Mouse (Mus musculus) midbrain, embryonic 11.5 days (tissue): ENCODE data around the gene Eng. TPM values are rescaled to one million over a fixed set of nuclear protein-coding genes. Genes with fewer than 3 reads are reported as not detected.

Experiments
- ATAC-seq: fragments of 200-750 bp; cut with Nextera tagmentation; 2 replicates; pipeline ENCODE4 v1.8.0; 2017; ENCODE audit warnings: moderate TSS enrichment, moderate library complexity; ENCODE audit not compliant: low FRiP score
- DNase-seq: peaks from one replicate; pipeline ENCODE4 v3.0.0; 2015; ENCODE audit warnings: low spot score; ENCODE audit errors: missing footprints
- H3K27ac ChIP-seq: fragments of 300-500 bp; sonication (generic); 2 replicates; pipeline ENCODE4 v1.5.1; 2014; ENCODE audit warnings: low read depth, low read length
- H3K27me3 ChIP-seq: fragments of 300-500 bp; sonication (generic); 2 replicates; pipeline ENCODE4 v1.6.1; 2014; ENCODE audit warnings: mild to moderate bottlenecking, low read length, moderate library complexity, mixed read lengths; ENCODE audit not compliant: control insufficient read depth, insufficient read depth
- H3K36me3 ChIP-seq: fragments of 300-500 bp; sonication (generic); 2 replicates; pipeline ENCODE4 v1.6.1; 2014; ENCODE audit warnings: mild to moderate bottlenecking, low read length, moderate library complexity, mixed read lengths; ENCODE audit not compliant: control insufficient read depth, insufficient read depth
- H3K4me1 ChIP-seq: fragments of 300-500 bp; sonication (generic); 2 replicates; pipeline ENCODE4 v1.6.1; 2014; ENCODE audit warnings: low read length; ENCODE audit not compliant: control insufficient read depth, insufficient read depth
- H3K4me2 ChIP-seq: fragments of 300-500 bp; sonication (generic); 2 replicates; pipeline ENCODE4 v1.6.1; 2014; ENCODE audit warnings: mild to moderate bottlenecking, moderate library complexity
- H3K4me3 ChIP-seq: fragments of 300-500 bp; sonication (generic); 2 replicates; pipeline ENCODE4 v1.5.1; 2014; ENCODE audit warnings: low read depth, low read length
- H3K9ac ChIP-seq: fragments of 300-500 bp; sonication (generic); 2 replicates; pipeline ENCODE4 v1.6.1; 2014; ENCODE audit warnings: low read length
- H3K9me3 ChIP-seq: fragments of 300-500 bp; sonication (generic); 2 replicates; pipeline ENCODE4 v1.6.1; 2016; ENCODE audit warnings: low read length; ENCODE audit not compliant: control insufficient read depth
- WGBS: fragments of 180-500 bp; shearing (Covaris S2); extraction: QIAGEN DNeasy Blood & Tissue Kit; methylation state at CpG from one replicate; pipeline ENCODE4 v1.1.7; 2014; 5-methylcytosine and 5-hydroxymethylcytosine counted together
- polyA plus RNA-seq: library from polyadenylated mRNA; unstranded; fragments of >200 nt; fragmentation: Nextera tagmentation; extraction: Ambion mirVana; gene quantifications from 2 replicates; pipeline ENCODE4 v1.2.1, GENCODE M21; 2014

Gene Eng
- polyA plus RNA-seq, 1 experiment from 2014 or later, result 22.7 TPM

DNA sequence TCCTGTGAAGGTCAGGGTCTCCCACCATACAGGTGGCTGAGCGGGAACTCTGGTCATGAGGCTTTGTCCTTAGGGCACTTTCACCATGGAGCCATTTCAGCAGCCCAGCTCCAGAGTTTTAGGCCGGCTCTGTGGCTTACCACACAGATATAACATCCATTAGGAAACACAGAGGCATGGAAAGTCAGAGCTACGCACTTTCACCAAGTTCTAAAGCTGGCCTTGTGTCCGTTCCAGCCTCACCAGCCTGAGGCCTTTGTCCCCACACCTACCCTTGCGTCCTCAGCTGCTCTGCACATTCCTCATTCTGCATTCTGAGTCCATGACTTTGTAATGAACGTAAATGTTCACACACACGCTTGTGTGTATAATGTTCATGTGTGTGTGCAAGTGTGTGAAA, 58.6 kb downstream of the Eng start:
- no peak overlapping the region for H3K4me2 ChIP-seq
- no peaks in the 10 kb centered on the region for H3K9me3 ChIP-seq
- H3K9ac ChIP-seq, result no peak overlapping the region
- no peak for DNase-seq
- H3K27ac ChIP-seq, result no peak overlapping the region
- WGBS, result 95% methylated on average over 7 of the region's 7 CpGs
- no peak for ATAC-seq
- H3K4me3 ChIP-seq, result no peak overlapping the region
- H3K27me3 ChIP-seq, result no peaks in the 10 kb centered on the region
- no peaks in the 10 kb centered on the region for H3K4me1 ChIP-seq
- H3K36me3 ChIP-seq, result peaks cover 28% of the 10 kb centered on the region

DNA sequence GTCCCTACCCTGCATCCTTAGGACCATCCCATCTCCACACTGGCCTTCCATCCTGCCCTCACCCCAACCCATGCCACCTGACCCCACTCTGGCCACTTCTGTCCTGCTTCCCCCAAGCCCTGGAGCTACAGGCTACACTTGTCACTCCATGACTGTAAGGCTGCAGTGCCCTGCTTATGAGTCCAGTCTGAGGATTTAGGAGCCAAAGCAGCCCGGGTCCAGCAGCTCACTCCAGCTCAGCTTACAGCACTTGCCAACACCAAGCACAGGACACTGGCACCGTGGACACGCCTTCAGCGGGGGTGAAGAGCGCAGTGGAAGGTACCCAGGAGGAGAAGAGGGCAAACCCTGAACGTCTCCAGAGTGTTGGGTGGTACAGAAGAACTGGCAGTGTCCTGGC, 60.6 kb downstream of the Eng start:
- H3K27ac ChIP-seq, result no peak overlapping the region
- peaks cover 8% of the 10 kb centered on the region for H3K4me1 ChIP-seq
- peaks cover 29% of the 10 kb centered on the region for H3K36me3 ChIP-seq
- ATAC-seq (no peak), DNase-seq (no peak)
- WGBS, result 94% methylated on average over 6 of the region's 6 CpGs
- no peak overlapping the region for H3K4me3 ChIP-seq
- no peaks in the 10 kb centered on the region for H3K27me3 ChIP-seq
- no peaks in the 10 kb centered on the region for H3K9me3 ChIP-seq
- no peak overlapping the region for H3K4me2 ChIP-seq
- no peak overlapping the region for H3K9ac ChIP-seq

DNA sequence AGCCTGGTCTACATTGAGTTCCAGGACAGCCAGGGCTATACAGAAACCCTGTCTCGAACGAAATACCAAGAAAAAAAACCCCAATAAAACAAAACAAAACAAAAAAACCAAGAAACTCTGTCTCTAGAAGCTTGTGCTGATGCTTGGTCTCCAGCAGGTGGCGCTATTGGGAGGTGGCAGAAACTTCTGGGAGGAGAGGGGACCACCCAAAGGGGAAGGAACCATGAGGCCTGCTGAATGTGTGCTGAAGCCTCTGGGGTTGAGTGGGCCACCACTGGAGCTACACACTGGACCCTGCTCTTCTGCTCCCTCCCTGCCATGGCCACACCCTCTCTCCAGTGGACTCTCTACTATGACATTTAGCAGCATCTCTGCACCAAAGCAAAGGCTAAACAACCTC, 62.2 kb downstream of the Eng start:
- WGBS, result 53% methylated on average over 3 of the region's 3 CpGs
- H3K36me3 ChIP-seq, result peaks cover 29% of the 10 kb centered on the region
- no peak overlapping the region for H3K4me3 ChIP-seq
- ATAC-seq (no peak), DNase-seq (peak; percentile 93)
- H3K4me1 ChIP-seq, result peaks cover 10% of the 10 kb centered on the region
- no peak overlapping the region for H3K4me2 ChIP-seq
- H3K9ac ChIP-seq, result no peak overlapping the region
- no peak overlapping the region for H3K27ac ChIP-seq
- no peaks in the 10 kb centered on the region for H3K27me3 ChIP-seq
- H3K9me3 ChIP-seq, result no peaks in the 10 kb centered on the region

DNA sequence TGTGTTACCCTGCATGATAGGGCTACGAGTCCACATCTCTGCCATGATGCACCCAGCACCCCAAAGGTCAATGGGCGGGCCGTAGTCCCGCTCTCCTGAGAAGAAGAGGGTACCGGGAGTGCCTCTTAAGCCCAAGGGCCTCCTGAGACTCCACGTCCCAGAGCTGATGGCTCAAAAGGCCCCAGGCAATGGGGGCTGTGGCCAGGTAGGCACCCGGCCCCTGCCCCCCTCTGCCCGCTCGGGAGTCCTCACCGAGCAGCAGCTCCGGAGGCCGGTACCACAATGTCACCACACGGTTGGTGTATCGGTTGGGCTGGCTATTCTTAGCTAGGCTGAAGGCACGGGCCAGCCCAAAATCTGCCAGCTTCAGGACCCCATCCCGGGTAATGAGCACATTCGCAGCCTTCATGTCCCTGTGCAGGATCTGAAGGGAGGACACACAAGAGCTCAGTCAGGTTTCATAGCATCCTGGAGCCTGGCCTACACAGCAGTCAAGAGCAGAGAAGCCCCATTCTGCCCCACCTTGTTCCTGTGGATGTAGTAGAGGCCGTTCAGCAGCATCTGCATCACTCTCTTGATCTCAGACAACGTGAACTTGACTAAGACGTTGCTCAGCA, 63.2 kb downstream of the Eng start:
- no peaks in the 10 kb centered on the region for H3K27me3 ChIP-seq
- no peak overlapping the region for H3K27ac ChIP-seq
- no peak overlapping the region for H3K4me3 ChIP-seq
- ATAC-seq (no peak), DNase-seq (no peak)
- no peak overlapping the region for H3K4me2 ChIP-seq
- peaks cover 16% of the 10 kb centered on the region for H3K4me1 ChIP-seq
- H3K9me3 ChIP-seq, result no peaks in the 10 kb centered on the region
- peaks cover 27% of the 10 kb centered on the region for H3K36me3 ChIP-seq
- H3K9ac ChIP-seq, result no peak overlapping the region
- 95% methylated on average over 20 of the region's 20 CpGs for WGBS

DNA sequence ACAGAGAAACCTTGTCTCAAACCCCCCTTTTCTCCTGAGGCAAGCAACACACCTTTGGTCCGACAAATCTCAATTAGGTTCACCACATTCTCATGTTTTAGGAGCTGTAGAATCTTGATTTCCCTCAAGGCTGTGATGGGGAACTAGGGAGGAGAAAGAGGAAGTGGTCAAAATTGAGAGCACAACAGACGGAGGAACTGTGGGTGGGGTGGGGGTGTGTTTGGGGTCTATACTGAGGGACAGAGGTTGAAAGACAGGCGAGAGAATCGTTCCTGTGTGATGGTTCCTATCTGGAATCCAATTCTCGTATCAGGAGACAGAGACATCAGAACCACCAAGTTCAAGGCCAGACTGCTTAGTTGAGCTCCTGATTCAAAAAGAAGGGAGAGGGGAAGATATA, 64.0 kb downstream of the Eng start:
- no peak overlapping the region for H3K4me3 ChIP-seq
- H3K9me3 ChIP-seq, result no peaks in the 10 kb centered on the region
- H3K27ac ChIP-seq, result no peak overlapping the region
- peaks cover 27% of the 10 kb centered on the region for H3K36me3 ChIP-seq
- DNase-seq (no peak), ATAC-seq (no peak)
- no peak overlapping the region for H3K4me2 ChIP-seq
- H3K4me1 ChIP-seq, result peaks cover 16% of the 10 kb centered on the region
- H3K27me3 ChIP-seq, result no peaks in the 10 kb centered on the region
- 91% methylated on average over 5 of the region's 5 CpGs for WGBS
- no peak overlapping the region for H3K9ac ChIP-seq

DNA sequence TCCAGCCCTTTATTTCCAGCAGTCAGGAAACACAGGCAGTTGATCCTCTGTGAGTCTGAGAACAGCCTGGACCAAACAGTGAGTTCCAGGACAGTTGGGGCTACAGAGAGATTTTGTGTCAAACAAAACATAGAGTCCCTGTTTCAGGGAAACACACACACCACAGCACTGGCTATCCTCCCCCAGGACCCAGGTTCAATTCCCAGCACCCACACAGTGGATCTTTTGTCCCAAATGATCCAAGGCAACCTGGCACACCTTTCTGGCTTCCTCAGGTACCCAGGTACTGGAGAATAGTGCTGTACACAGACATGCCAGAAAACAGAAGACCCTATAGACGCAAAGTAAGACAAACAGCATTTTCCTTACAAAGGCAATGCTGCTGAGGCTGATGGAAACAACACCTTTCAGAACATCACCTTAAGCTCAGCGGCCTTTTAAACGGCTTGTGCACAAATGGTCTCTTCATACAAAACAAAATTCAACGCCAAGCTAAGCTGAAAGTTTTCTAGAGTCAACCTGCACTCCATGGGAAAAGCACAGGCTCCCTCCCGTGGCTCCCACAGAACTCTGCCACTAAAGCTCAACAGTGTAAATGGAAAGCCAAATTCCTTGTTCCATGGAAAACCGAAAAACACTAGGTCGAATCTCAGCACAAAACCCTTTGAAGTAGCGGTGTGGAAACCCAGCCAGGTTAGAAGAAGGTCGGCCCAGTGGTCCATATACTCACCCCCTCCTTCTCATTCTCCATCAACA, 65.1 kb downstream of the Eng start:
- Histone ChIP-seq H3K9ac (peak overlapping the region; percentile 88), H3K36me3 (peaks cover 19% of the 10 kb centered on the region), H3K4me2 (peak overlapping the region; percentile 92), H3K4me1 (peaks cover 16% of the 10 kb centered on the region), H3K9me3 (no peaks in the 10 kb centered on the region), H3K27ac (no peak overlapping the region), H3K4me3 (peak overlapping the region; percentile 74), H3K27me3 (no peaks in the 10 kb centered on the region)
- no peak for DNase-seq
- WGBS, result 26% methylated on average over 9 of the region's 9 CpGs
- ATAC-seq, result no peak

DNA sequence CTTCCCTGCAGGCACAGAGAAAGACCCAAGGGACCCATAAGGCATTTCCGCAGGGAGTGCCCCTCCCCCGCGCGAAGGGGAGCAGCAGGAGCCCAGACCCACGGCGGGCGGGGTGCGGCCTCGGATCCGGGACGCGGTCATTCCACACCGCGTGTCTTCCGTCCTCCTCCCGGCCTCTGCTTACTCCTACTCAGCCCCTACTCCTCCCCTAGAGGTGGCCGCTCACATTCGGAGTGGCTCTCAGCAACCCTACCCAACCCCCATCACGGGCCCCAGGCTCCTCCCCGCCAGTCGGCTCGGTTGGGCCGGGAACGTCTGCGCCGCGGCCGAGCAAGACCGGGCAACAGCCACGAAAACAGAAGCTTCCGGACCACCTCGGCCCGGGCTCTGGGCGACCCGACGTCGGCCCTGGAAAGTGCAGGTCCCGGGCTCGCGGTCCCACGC, 65.7 kb downstream of the Eng start:
- peak overlapping the region; percentile 88 for H3K9ac ChIP-seq
- H3K4me2 ChIP-seq, result peak overlapping the region; percentile 92
- H3K4me3 ChIP-seq, result peak overlapping the region; percentile 74
- peaks cover 16% of the 10 kb centered on the region for H3K4me1 ChIP-seq
- DNase-seq (peak; percentile 91), ATAC-seq (peak; percentile 61)
- H3K27ac ChIP-seq, result peak overlapping the region; percentile 94
- no peaks in the 10 kb centered on the region for H3K27me3 ChIP-seq
- no peaks in the 10 kb centered on the region for H3K9me3 ChIP-seq
- H3K36me3 ChIP-seq, result peaks cover 15% of the 10 kb centered on the region
- under 1% methylated on average over 41 of the region's 41 CpGs for WGBS

DNA sequence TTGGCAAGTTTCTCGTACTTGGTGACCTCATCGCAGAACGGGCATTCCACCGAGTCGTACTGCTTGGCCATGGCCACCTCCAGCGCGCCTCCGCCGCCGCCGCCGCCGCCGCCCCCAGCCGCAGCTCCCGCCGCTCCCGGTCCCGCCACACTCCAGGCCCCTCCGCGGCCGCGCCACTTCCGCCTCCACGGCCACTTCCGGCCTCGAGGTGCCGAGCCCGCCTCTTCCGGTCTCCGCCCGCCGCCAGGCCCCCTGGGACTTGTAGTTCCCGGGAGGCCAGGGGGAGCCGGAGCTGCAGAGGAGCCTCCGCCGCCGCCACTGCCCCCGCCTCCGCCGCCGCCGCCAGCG, 66.2 kb downstream of the Eng start:
- peak; percentile 89 for ATAC-seq
- DNase-seq, result peak; percentile 99
- Histone ChIP-seq H3K4me3 (peak overlapping the region; percentile 74), H3K4me1 (peaks cover 16% of the 10 kb centered on the region), H3K9me3 (no peaks in the 10 kb centered on the region), H3K4me2 (peak overlapping the region; percentile 92), H3K27ac (peak overlapping the region; percentile 94), H3K36me3 (peaks cover 15% of the 10 kb centered on the region), H3K9ac (peak overlapping the region; percentile 88), H3K27me3 (no peaks in the 10 kb centered on the region)
- under 1% methylated on average over 27 of the region's 44 CpGs for WGBS

DNA sequence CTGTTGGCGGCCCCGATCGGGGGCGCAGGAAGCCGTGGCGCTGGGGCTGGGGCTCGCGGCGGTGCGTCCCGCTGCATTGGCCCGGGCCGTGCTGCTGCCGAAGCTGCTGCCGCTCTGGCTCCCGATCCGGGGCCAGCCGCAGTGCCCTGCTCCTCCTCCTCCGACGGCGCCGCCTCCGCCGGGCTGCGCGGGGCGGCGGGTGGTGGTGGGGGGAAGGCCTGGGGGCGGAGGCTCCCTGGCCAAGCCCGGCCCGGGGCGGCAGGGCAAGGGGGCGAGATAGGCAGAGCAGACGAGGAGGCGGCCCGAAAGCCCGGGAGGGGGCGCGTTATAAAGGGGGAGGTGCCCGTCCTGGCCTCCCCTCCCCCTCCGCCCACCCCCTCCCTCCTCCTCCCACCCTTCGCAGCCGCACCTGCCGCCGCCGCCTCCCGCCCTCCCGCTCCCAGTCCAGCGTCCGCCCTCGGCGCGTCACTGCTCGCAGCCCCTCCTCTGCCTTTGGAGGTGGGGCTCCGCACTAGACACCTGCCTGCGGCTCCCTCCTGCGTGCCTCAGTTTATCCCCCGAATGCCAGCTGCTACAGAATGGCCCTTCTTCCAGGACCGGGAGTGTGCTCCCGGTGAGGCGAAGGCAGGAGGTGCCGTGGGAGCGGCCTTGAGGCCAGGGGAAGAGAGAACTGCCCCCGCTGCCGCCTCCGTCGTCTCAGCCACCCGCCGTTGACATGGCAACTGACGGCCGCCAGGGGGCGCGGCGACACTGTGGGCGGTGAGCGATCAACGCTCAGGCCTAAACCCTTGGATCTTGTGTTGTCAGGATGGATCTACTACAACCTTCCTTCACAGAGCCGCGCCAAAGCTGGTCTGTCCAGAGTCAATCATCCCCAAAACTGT, 66.8 kb downstream of the Eng start, which contains the start of gene Cdk9:
Gene Cdk9 (minus strand): TSS at position 143 of the 884 bp plus-strand sequence.
- Histone ChIP-seq H3K9me3 (no peaks in the 10 kb centered on the region), H3K9ac (peak within 1 kb of the TSS; percentile 88), H3K36me3 (peaks cover 12% of the 10 kb centered on the region), H3K27me3 (no peaks in the 10 kb centered on the region), H3K4me1 (peaks cover 16% of the 10 kb centered on the region), H3K27ac (peak within 1 kb of the TSS; percentile 94), H3K4me3 (peak within 1 kb of the TSS; percentile 74), H3K4me2 (peak within 1 kb of the TSS; percentile 92)
- DNase-seq, result peak; percentile 99
- WGBS, result 0% methylated on average over 52 of the region's 79 CpGs
- peak; percentile 82 for ATAC-seq
